Comparison of ENCODE assay signal across 9 mouse cellular contexts in the genomic region with DNA sequence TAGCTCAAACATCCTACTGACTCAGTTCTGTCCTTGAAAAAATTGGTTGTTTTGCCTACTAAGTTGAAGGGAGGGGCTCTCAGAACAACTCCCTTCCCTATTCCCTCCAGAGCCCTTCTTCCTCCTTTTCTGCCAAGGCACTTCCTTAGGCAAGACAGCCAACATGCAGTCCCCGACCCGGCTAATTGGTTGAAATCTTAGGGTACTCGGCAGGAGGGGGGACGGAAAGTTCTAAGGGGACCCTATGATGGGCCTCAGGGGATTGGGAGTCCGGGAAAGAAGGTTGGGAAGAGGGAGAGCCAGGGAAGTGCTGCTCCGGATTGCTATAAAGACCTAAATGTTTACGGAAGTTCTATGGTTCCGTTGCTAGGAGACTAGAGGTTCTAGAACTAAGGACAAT. TPM values are rescaled to one million over a fixed set of nuclear protein-coding genes. Genes with fewer than 3 reads are reported as not detected.
DNase-seq lines count a peak whose midpoint lies in the region; ATAC-seq and TF ChIP-seq lines count a peak whose summit lies in the region.
"Had no signal": no experiment of that assay in that cellular context is flagged by ENCODE, and none has a peak within 500 bp of the region (broad histone marks: within the 10 kb centered on the region; RNA-seq: fewer than 3 reads in every experiment).

No protein-coding gene starts in this region.

- H3K27me3 ChIP-seq in G1E (ENCODE audit: insufficient read depth, low read length), result peaks cover 8% of the 10 kb centered on the region
- no peaks in the 10 kb centered on the region for H3K27me3 ChIP-seq in heart, embryonic 13.5 days (replicated peaks)
- no peaks in the 10 kb centered on the region for H3K27me3 ChIP-seq in liver, embryonic 14.5 days (ENCODE audit: control insufficient read depth, insufficient read depth, low read length)
- no peaks in the 10 kb centered on the region for H3K27me3 ChIP-seq in neural tube, embryonic 15.5 days (replicated peaks)

- TF ChIP-seq CTCF in G1E (IDR thresholded peaks at IDR 0.05; ENCODE audit: low read depth, low read length), result no peak
- no peak for TF ChIP-seq CTCF in liver, embryonic 14.5 days (IDR thresholded peaks at IDR 0.05; ENCODE audit: low read depth)

- H3K4me2 ChIP-seq in heart, embryonic 13.5 days, result peak overlapping the region; percentile 92
- H3K4me2 ChIP-seq in liver, embryonic 14.5 days (ENCODE audit: low read depth), result peak overlapping the region; percentile 77
- peak overlapping the region; percentile 71 for H3K4me2 ChIP-seq in neural tube, embryonic 15.5 days

- peaks cover 41% of the 10 kb centered on the region for H3K4me1 ChIP-seq in G1E (ENCODE audit: insufficient read depth, low read depth, low read length)
- peaks cover 16% of the 10 kb centered on the region for H3K4me1 ChIP-seq in heart, embryonic 13.5 days
- H3K4me1 ChIP-seq in liver, embryonic 14.5 days (replicated peaks; ENCODE audit: control insufficient read depth in 2 of 2, insufficient read depth in 2 of 2, low read length in 1 of 2), result peaks cover 10 to 12% of the 10 kb centered on the region in 2 experiments
- H3K4me1 ChIP-seq in neural tube, embryonic 15.5 days, result peaks cover 29% of the 10 kb centered on the region

- TF ChIP-seq EP300 in liver, embryonic 14.5 days (IDR thresholded peaks at IDR 0.05; ENCODE audit: low read depth), result no peak

- H3K27ac ChIP-seq in heart, embryonic 13.5 days (replicated peaks), result no peak overlapping the region
- no peak overlapping the region; the same call in 1 of the 2 replicates for H3K27ac ChIP-seq in liver, embryonic 14.5 days
- H3K27ac ChIP-seq in neural tube, embryonic 15.5 days (replicated peaks), result peak overlapping the region; percentile 99

- H3K9me3 ChIP-seq in G1E (replicated peaks), result no peaks in the 10 kb centered on the region
- no peaks in the 10 kb centered on the region for H3K9me3 ChIP-seq in heart, embryonic 13.5 days
- no peaks in the 10 kb centered on the region for H3K9me3 ChIP-seq in liver, embryonic 14.5 days (ENCODE audit: control insufficient read depth, low read length)
- no peaks in the 10 kb centered on the region for H3K9me3 ChIP-seq in neural tube, embryonic 15.5 days (replicated peaks)

- whole genome bisulfite sequencing in heart, embryonic 13.5 days, result 11% methylated on average over 8 of the region's 8 CpGs
- WGBS in liver, embryonic 14.5 days (ENCODE audit: insufficient replicate concordance), result 3% methylated on average over 8 of the region's 8 CpGs
- 16% methylated on average over 8 of the region's 8 CpGs for WGBS in neural tube, embryonic 15.5 days

- peaks cover 31% of the 10 kb centered on the region for H3K36me3 ChIP-seq in G1E (replicated peaks)
- peaks cover 28% of the 10 kb centered on the region for H3K36me3 ChIP-seq in heart, embryonic 13.5 days
- H3K36me3 ChIP-seq in liver, embryonic 14.5 days (replicated peaks; ENCODE audit: control insufficient read depth, insufficient read depth, low read depth), result peaks cover 22% of the 10 kb centered on the region
- H3K36me3 ChIP-seq in neural tube, embryonic 15.5 days, result peaks cover 43% of the 10 kb centered on the region

- DNase-seq in cerebellum, adult 9-11 months, result peak; percentile 69
- no peak for DNase-seq in G1E (ENCODE audit: low spot score)
- DNase-seq in liver, embryonic 14.5 days (ENCODE audit: low read depth in 3 of 3, low spot score in 3 of 3), result no peak
- no peak for DNase-seq in thymus, postnatal 25 days
- no peak for DNase-seq in adrenal gland, postnatal 4 days (ENCODE audit: low spot score in 2 of 2)

- peak overlapping the region; percentile 73 for H3K9ac ChIP-seq in heart, embryonic 13.5 days
- H3K9ac ChIP-seq in liver, embryonic 14.5 days (replicated peaks), result peak overlapping the region; percentile 32
- 0 out of 2 replicates have a peak overlapping the region, but pooled peaks have one; percentile 99 for H3K9ac ChIP-seq in neural tube, embryonic 15.5 days (replicated peaks)

- no peak for ATAC-seq in cerebellum, adult (ENCODE audit: insufficient number of reproducible peaks, low FRiP score, low TSS enrichment)
- no peak for ATAC-seq in G1E (ENCODE audit: extremely low read depth, insufficient number of reproducible peaks, low FRiP score, poor library complexity, severe bottlenecking)
- ATAC-seq in heart, embryonic 13.5 days (ENCODE audit: extremely low read depth, insufficient number of reproducible peaks, low FRiP score, low TSS enrichment), result no peak
- ATAC-seq in liver, embryonic 14.5 days (ENCODE audit: insufficient read depth), result no peak
- no peak; the same call in 1 of the 2 replicates for ATAC-seq in neural tube, embryonic 15.5 days (ENCODE audit: low FRiP score)

- H3K4me3 ChIP-seq in G1E (ENCODE audit: low read depth, low read length), result peak overlapping the region; percentile 92
- H3K4me3 ChIP-seq in heart, embryonic 13.5 days, result peak overlapping the region; percentile 97
- peak overlapping the region; percentile 23 to 70; a peak in 3 of 4 replicates for H3K4me3 ChIP-seq in liver, embryonic 14.5 days (ENCODE audit: insufficient read depth in 1 of 2, low read depth in 2 of 2, low read length in 2 of 2)
- peak overlapping the region; percentile 95 for H3K4me3 ChIP-seq in neural tube, embryonic 15.5 days (replicated peaks)

RNA-seq across cellular contexts. Expression of a gene that starts 0.2 kb away (rescaled TPM):
- total RNA-seq in G1E (2014; fragmentation: Nextera tagmentation), result 37.5 and 44.6 TPM in 2 replicates
- total RNA-seq in G1E (2017), result 62.0 and 63.8 TPM in 2 replicates
- 91.2 and 108 TPM in 2 replicates for polyA plus RNA-seq in G1E (2012)
- 69.5 and 79.9 TPM in 2 replicates for polyA plus RNA-seq in heart, embryonic 13.5 days (2015; fragmentation: Nextera tagmentation; extraction: Ambion mirVana)
- 36.4 and 45.9 TPM in 2 replicates for polyA plus RNA-seq in liver, embryonic 14.5 days (2012; rRNA removed)
- 32.6 and 34.3 TPM in 2 replicates for polyA plus RNA-seq in liver, embryonic 14.5 days (2014; fragmentation: Nextera tagmentation; extraction: Ambion mirVana)
- 139 and 145 TPM in 2 replicates for polyA plus RNA-seq in neural tube, embryonic 15.5 days (2015; fragmentation: Nextera tagmentation; extraction: Ambion mirVana)
- 10 to 100 TPM; 86.8 to 91.0 TPM for total RNA-seq in adrenal gland, postnatal 4 days (2021)

RNA-seq across cellular contexts. Expression of a gene that starts 0.4 kb away (rescaled TPM):
- 2.0 TPM in 1 of 2 replicates, not detected in the other for total RNA-seq in G1E (2014; fragmentation: Nextera tagmentation)
- total RNA-seq in G1E (2017), result 0.55 and 1.2 TPM in 2 replicates
- 0.07 and 0.18 TPM in 2 replicates for polyA plus RNA-seq in G1E (2012)
- 0.59 and 1.7 TPM in 2 replicates for polyA plus RNA-seq in heart, embryonic 13.5 days (2015; fragmentation: Nextera tagmentation; extraction: Ambion mirVana)
- polyA plus RNA-seq in liver, embryonic 14.5 days (2012; rRNA removed), result 0.18 and 0.52 TPM in 2 replicates
- 0.20 and 0.64 TPM in 2 replicates for polyA plus RNA-seq in liver, embryonic 14.5 days (2014; fragmentation: Nextera tagmentation; extraction: Ambion mirVana)
- 0.82 and 1.0 TPM in 2 replicates for polyA plus RNA-seq in neural tube, embryonic 15.5 days (2015; fragmentation: Nextera tagmentation; extraction: Ambion mirVana)
- total RNA-seq in adrenal gland, postnatal 4 days (2021), result 1 to 10 TPM; 1.9 to 2.5 TPM

RNA-seq across cellular contexts. Expression of a gene that starts 25.1 kb away (rescaled TPM):
- total RNA-seq in G1E (2014; fragmentation: Nextera tagmentation), result 4.2 and 8.0 TPM in 2 replicates
- total RNA-seq in G1E (2017), result 0.22 and 0.46 TPM in 2 replicates
- 0.32 and 0.34 TPM in 2 replicates for polyA plus RNA-seq in G1E (2012)
- polyA plus RNA-seq in heart, embryonic 13.5 days (2015; fragmentation: Nextera tagmentation; extraction: Ambion mirVana), result 0.19 and 0.73 TPM in 2 replicates
- polyA plus RNA-seq in liver, embryonic 14.5 days (2012; rRNA removed), result 0.19 and 0.40 TPM in 2 replicates
- polyA plus RNA-seq in liver, embryonic 14.5 days (2014; fragmentation: Nextera tagmentation; extraction: Ambion mirVana), result not detected in 2 replicates
- polyA plus RNA-seq in neural tube, embryonic 15.5 days (2015; fragmentation: Nextera tagmentation; extraction: Ambion mirVana), result 51.6 and 56.9 TPM in 2 replicates
- 10 to 100 TPM; 97.6 to 97.9 TPM for total RNA-seq in adrenal gland, postnatal 4 days (2021)

RNA-seq across cellular contexts. Expression of a gene that starts 26.1 kb away (rescaled TPM):
- total RNA-seq in G1E (2014; fragmentation: Nextera tagmentation), result not detected in 2 replicates
- not detected in 2 replicates for total RNA-seq in G1E (2017)
- polyA plus RNA-seq in G1E (2012), result not detected in 2 replicates
- 0.20 TPM in 2 replicates for polyA plus RNA-seq in heart, embryonic 13.5 days (2015; fragmentation: Nextera tagmentation; extraction: Ambion mirVana)
- polyA plus RNA-seq in liver, embryonic 14.5 days (2012; rRNA removed), result 0.04 TPM in 1 of 2 replicates, not detected in the other
- polyA plus RNA-seq in liver, embryonic 14.5 days (2014; fragmentation: Nextera tagmentation; extraction: Ambion mirVana), result not detected in 2 replicates
- polyA plus RNA-seq in neural tube, embryonic 15.5 days (2015; fragmentation: Nextera tagmentation; extraction: Ambion mirVana), result 8.9 and 11.7 TPM in 2 replicates
- total RNA-seq in adrenal gland, postnatal 4 days (2021), result 1 to 10 TPM; 3.0 to 3.7 TPM
- total RNA-seq: hematopoietic stem cell, adult 5-6 weeks had no signal

RNA-seq across cellular contexts. Expression of a gene that starts 38.9 kb away (rescaled TPM):
- total RNA-seq in G1E (2014; fragmentation: Nextera tagmentation) (5.9 and 10.6 TPM in 2 replicates), G1E (2017) (22.8 and 28.0 TPM in 2 replicates)
- 13.7 and 13.9 TPM in 2 replicates for polyA plus RNA-seq in G1E (2012)
- polyA plus RNA-seq in heart, embryonic 13.5 days (2015; fragmentation: Nextera tagmentation; extraction: Ambion mirVana), result 11.2 and 11.9 TPM in 2 replicates
- polyA plus RNA-seq in liver, embryonic 14.5 days (2012; rRNA removed), result 3.8 and 4.5 TPM in 2 replicates
- polyA plus RNA-seq in liver, embryonic 14.5 days (2014; fragmentation: Nextera tagmentation; extraction: Ambion mirVana), result 5.5 and 5.6 TPM in 2 replicates
- polyA plus RNA-seq in neural tube, embryonic 15.5 days (2015; fragmentation: Nextera tagmentation; extraction: Ambion mirVana), result 5.2 and 11.6 TPM in 2 replicates
- total RNA-seq in adrenal gland, postnatal 4 days (2021), result 10 to 100 TPM; 67.1 to 68.4 TPM

Comparison
In these comparisons a context has a peak if more than half of its experiments do, and no peak if none do; other contexts are left out.
1. H3K4me3 ChIP-seq: peak in every context shown above with its lines; median percentile 97 in heart, embryonic 13.5 days; 95 in neural tube, embryonic 15.5 days; 92 in G1E; 46 in liver, embryonic 14.5 days.
2. H3K9ac ChIP-seq: peak in every context shown above with its lines; median percentile 99 in neural tube, embryonic 15.5 days; 73 in heart, embryonic 13.5 days; 32 in liver, embryonic 14.5 days.
3. RNA of a gene that starts 25.1 kb away (polyA plus RNA-seq): 51.6 to 56.9 TPM in neural tube, embryonic 15.5 days; 0.32 to 0.34 TPM in G1E, 0.19 to 0.40 TPM in liver, embryonic 14.5 days and 0.19 to 0.73 TPM in heart, embryonic 13.5 days; every median in the first group is over 10 times any median in the second.
4. Peak in every context shown above with its lines, with median percentiles within 50 percentile points of each other: H3K4me2 ChIP-seq.